Mouse (Mus musculus) gonadal fat pad, adult 2 months (tissue): ENCODE measurements around the gene Pde10a. TPM values are rescaled to one million over a fixed set of nuclear protein-coding genes. Genes with fewer than 3 reads are reported as not detected.

Source experiments
- DNase-seq: peaks from one replicate; pipeline ENCODE4 v3.0.0-alpha.2; 2012; ENCODE audit warnings: low read depth
- polyA plus RNA-seq: library from polyadenylated mRNA; depleted of rRNA; stranded (reverse); fragments of >200 nt; gene quantifications from 2 replicates; pipeline ENCODE4 v1.2.3, GENCODE M21; 2012; rRNA removed

Pde10a gene
- polyA plus RNA-seq, 1 experiment, result 2.1 TPM

DNA sequence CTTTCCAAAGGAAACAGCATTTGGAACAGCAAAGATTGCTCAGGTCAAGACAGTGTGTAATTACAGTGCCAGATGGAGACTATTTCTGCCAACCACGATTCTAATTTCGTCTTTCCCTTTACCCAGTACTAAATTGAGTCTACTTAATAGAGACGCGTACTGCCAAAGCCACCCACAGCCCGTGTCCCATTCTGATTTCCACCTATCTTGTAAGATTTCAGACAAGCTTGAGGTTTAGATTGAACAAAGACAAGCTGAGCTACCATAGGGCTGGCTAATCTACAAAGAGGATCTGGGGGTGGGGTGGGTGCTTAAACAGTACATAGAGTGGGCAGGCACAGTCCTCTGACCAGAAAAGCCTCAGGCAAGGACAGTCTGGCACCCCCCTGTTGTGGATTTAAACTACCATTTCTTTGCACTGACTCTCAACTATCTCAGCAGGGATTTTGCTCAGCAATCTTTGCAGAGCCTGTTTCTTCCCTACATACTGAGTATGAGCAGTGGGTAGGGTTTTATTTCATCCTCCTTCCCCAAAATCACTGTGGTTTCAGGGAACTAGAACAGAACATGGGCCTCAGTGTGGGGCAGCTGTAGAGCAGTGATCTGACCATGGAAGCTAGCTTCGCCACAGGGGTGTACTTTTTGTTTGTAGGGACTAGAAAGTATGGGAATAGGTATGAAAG is 507.3 kb downstream of the Pde10a start:
- no peak for DNase-seq

DNA sequence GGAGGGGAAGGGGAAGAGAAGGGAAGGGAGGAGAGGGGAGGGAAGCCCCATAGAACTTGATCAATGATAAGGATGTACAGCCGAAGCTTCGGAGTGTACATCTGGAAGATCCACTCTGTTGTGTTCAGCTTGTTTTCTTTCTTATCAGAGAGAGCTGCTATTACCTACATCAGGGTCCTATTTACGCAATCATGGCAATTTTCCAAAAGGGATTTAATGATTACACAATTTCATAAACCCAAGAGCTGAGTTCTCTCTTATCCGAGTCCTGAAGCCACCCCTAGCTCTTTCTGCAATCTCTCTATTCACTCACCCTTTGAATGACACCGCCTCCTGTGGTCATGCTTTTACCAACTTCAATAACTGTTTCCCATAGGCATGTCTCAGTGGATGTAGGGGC is 508.3 kb downstream of the Pde10a start:
- no peak for DNase-seq

DNA sequence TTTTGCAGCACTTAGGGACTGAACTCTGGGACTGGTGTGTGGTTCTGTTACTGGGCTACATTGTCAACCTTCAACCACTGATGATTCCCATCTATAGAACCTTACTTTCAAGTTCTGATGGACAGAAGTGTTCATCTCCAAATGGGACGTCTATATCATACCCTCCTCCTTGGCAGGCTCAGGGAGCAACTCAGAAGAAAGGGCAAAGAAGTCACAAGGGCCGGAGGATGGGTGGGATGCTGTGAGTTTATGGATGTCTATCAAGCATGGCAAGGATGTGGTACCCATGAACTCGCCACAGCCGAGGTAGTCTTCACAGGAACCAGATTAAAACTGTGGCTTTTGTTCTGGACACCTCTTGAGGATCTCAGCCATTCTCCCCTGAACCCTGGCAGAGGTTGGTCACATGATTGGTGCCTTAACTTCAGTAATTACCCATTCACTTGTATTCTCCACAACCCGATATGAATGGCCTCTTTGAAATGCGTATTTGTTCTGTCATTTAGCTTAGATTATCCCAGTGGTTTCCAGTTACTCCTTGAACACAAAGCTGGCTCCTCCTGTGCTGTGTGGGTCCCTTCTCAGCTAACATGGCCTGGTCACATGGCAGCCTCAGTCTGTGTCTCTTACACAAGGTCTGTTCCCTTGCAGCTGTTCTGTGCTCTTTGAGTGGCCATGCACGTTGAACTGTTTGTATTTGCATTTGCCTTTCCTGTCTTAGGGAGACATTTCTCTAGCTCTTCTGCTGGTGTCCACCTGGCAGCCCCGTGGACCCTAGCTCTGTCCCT is 510.6 kb downstream of the Pde10a start:
- DNase-seq, result no peak

Other genes with a start within 250 kb of the Pde10a start
- gene Mpc1, start 242.5 kb upstream of the Pde10a start, polyA plus RNA-seq, result 313 and 529 TPM in 2 replicates
- gene Sft2d1, start 214.3 kb upstream of the Pde10a start, polyA plus RNA-seq, result 69.9 and 70.6 TPM in 2 replicates
- gene Prr18, start 187.9 kb upstream of the Pde10a start, polyA plus RNA-seq, result 0.46 and 1.2 TPM in 2 replicates
- gene T2, start 169.4 kb upstream of the Pde10a start, polyA plus RNA-seq, result 1.3 and 1.8 TPM in 2 replicates
- gene T, start 90.9 kb upstream of the Pde10a start, polyA plus RNA-seq, result 0.24 TPM in 1 of 2 replicates, not detected in the other
- not detected in 2 replicates for gene Gm17087, start 41.6 kb downstream of the Pde10a start, polyA plus RNA-seq